Mouse (Mus musculus) erythroblast, adult 5-6 weeks (primary cell): ENCODE data around the gene Ston2. TPM values are rescaled to one million over a fixed set of nuclear protein-coding genes. Genes with fewer than 3 reads are reported as not detected.

Experiments used
- total RNA-seq, 2 experiments: library from RNA; stranded (forward) in 1 of 2; stranded (reverse) in 1 of 2; fragments of 150-400 nt in 1 of 2; fragments of 200-764, 138-1000 nt in 1 of 2; gene quantifications; 2 replicates each; pipeline versions ENCODE4 v1.2.3 to v1.2.4; 2015 to 2017; ENCODE audit warnings: low replicate concordance in 2 of 2

The Ston2 gene
- total RNA-seq, 2 experiments from 2014 or later, result 0.58 to 2.0 TPM

Other genes starting within 250 kb of the Ston2 start
- 18.0 and 23.2 TPM in 2 replicates for gene Gtf2a1, start 197.9 kb downstream of the Ston2 start, total RNA-seq (2015; ENCODE audit: low replicate concordance)
- gene Gtf2a1, start 197.9 kb downstream of the Ston2 start, total RNA-seq (2017; ENCODE audit: low replicate concordance), result 22.9 and 23.3 TPM in 2 replicates
- gene Sel1l, start 60.8 kb upstream of the Ston2 start, total RNA-seq (2015; ENCODE audit: low replicate concordance), result 19.0 and 27.4 TPM in 2 replicates
- 13.6 and 29.1 TPM in 2 replicates for gene Sel1l, start 60.8 kb upstream of the Ston2 start, total RNA-seq (2017; ENCODE audit: low replicate concordance)